Comparison of ENCODE assay signal across 19 mouse cellular contexts in the genomic region with DNA sequence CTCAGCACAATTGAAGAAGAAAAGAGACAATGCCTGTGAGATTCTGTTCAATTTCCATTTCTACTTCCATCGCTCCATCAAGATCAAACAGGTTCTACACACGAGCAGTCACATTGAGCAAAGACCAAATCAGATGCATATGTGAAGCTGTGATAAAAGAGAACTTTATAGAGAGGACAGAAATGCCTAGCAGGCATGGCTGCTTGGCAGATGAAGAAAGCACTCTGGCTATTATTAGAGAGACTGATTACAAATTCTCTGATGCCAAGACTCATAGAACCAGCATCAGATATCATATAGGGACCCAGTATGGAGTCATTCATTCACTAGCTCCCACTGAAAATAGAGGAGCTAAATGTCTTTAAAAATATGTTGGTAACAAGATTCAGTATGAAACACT. TPM values are rescaled to one million over a fixed set of nuclear protein-coding genes. Genes with fewer than 3 reads are reported as not detected.
DNase-seq lines count a peak whose midpoint lies in the region; ATAC-seq and TF ChIP-seq lines count a peak whose summit lies in the region.
"Had no signal": no experiment of that assay in that cellular context is flagged by ENCODE, and none has a peak within 500 bp of the region (broad histone marks: within the 10 kb centered on the region; RNA-seq: fewer than 3 reads in every experiment).

No protein-coding gene starts in this region.

- no peaks in the 10 kb centered on the region for H3K4me1 ChIP-seq in midbrain, embryonic 15.5 days
- no peaks in the 10 kb centered on the region for H3K4me1 ChIP-seq in midbrain, embryonic 11.5 days (ENCODE audit: control insufficient read depth, insufficient read depth, low read length)
- no peaks in the 10 kb centered on the region for H3K4me1 ChIP-seq in limb, embryonic 14.5 days (ENCODE audit: control insufficient read depth, insufficient read depth, low read length)
- H3K4me1 ChIP-seq: embryonic facial prominence, embryonic 10.5 days; embryonic facial prominence, embryonic 12.5 days; forebrain, embryonic 13.5 days; forebrain, embryonic 15.5 days had no signal

- no peaks in the 10 kb centered on the region for H3K27me3 ChIP-seq in midbrain, embryonic 15.5 days (replicated peaks)
- no peaks in the 10 kb centered on the region for H3K27me3 ChIP-seq in midbrain, embryonic 11.5 days (ENCODE audit: control insufficient read depth, insufficient read depth, low read length)
- H3K27me3 ChIP-seq in limb, embryonic 14.5 days (ENCODE audit: control insufficient read depth, insufficient read depth, low read length) = no peaks in the 10 kb centered on the region
- H3K27me3 ChIP-seq: embryonic facial prominence, embryonic 12.5 days; forebrain, embryonic 13.5 days; forebrain, embryonic 15.5 days had no signal

- no peak for TF ChIP-seq POLR2A in brain, embryonic 14.5 days (IDR thresholded peaks at IDR 0.05; ENCODE audit: borderline replicate concordance, extremely low read depth, insufficient read depth, insufficient read length, poor library complexity, severe bottlenecking)
- TF ChIP-seq POLR2A in limb, embryonic 14.5 days (IDR thresholded peaks at IDR 0.05; ENCODE audit: borderline replicate concordance, extremely low read depth, insufficient read depth, insufficient read length) = no peak

- 54% methylated on average over 2 of the region's 2 CpGs for WGBS in midbrain, embryonic 15.5 days
- 81% methylated on average over 2 of the region's 2 CpGs for whole genome bisulfite sequencing in midbrain, embryonic 11.5 days
- 40% methylated on average over 2 of the region's 2 CpGs for WGBS in limb, embryonic 14.5 days

- no peak overlapping the region for H3K27ac ChIP-seq in midbrain, embryonic 15.5 days
- no peak overlapping the region for H3K27ac ChIP-seq in midbrain, embryonic 11.5 days (ENCODE audit: low read depth, low read length)
- no peak overlapping the region for H3K27ac ChIP-seq in limb, embryonic 14.5 days (replicated peaks; ENCODE audit: low read depth, low read length)
- H3K27ac ChIP-seq: embryonic facial prominence, embryonic 10.5 days; embryonic facial prominence, embryonic 12.5 days; forebrain, embryonic 13.5 days; forebrain, embryonic 15.5 days had no signal

- no peak for TF ChIP-seq CTCF in brain, embryonic 14.5 days (IDR thresholded peaks at IDR 0.05; ENCODE audit: borderline replicate concordance, extremely low read depth, insufficient read depth, insufficient read length)

- DNase-seq in midbrain, embryonic 11.5 days (ENCODE audit: low spot score, missing footprints) = no peak
- DNase-seq in brain, embryonic 14.5 days (ENCODE audit: low read depth) = peak; percentile 43
- peak; percentile 64 for DNase-seq in limb, embryonic 14.5 days (ENCODE audit: low spot score)
- DNase-seq: adrenal gland, adult 2 months; adrenal gland, postnatal 10 days; adrenal gland, postnatal 25 days; cerebellum, adult 11-12 months; cerebellum, adult 2 months; cerebellum, adult 9-10 months; cerebellum, postnatal 10 days; cerebellum, postnatal 25 days; forebrain, postnatal 0 days had no signal

- peak; percentile 63 for ATAC-seq in midbrain, embryonic 15.5 days (replicated peaks)
- ATAC-seq in midbrain, embryonic 11.5 days (ENCODE audit: low FRiP score) = no peak
- no peak for ATAC-seq in limb, embryonic 14.5 days (ENCODE audit: low FRiP score, low read depth)
- ATAC-seq in granulocyte monocyte progenitor cell, adult 5-6 weeks (replicated peaks; ENCODE audit: poor library complexity, severe bottlenecking) = no peak
- ATAC-seq: forebrain, embryonic 13.5 days; forebrain, embryonic 15.5 days; forebrain, postnatal 0 days had no signal

- H3K4me2 ChIP-seq in midbrain, embryonic 15.5 days = no peak overlapping the region
- H3K4me2 ChIP-seq in midbrain, embryonic 11.5 days = no peak overlapping the region
- H3K4me2 ChIP-seq in limb, embryonic 14.5 days (replicated peaks; ENCODE audit: low read depth, low read length, severe bottlenecking) = no peak overlapping the region
- H3K4me2 ChIP-seq: embryonic facial prominence, embryonic 12.5 days; forebrain, embryonic 13.5 days; forebrain, embryonic 15.5 days had no signal

- no peaks in the 10 kb centered on the region for H3K9me3 ChIP-seq in midbrain, embryonic 15.5 days
- H3K9me3 ChIP-seq in midbrain, embryonic 11.5 days (ENCODE audit: control insufficient read depth, low read length) = no peaks in the 10 kb centered on the region
- no peaks in the 10 kb centered on the region for H3K9me3 ChIP-seq in limb, embryonic 14.5 days (ENCODE audit: control insufficient read depth, low read length)
- H3K9me3 ChIP-seq: embryonic facial prominence, embryonic 10.5 days; embryonic facial prominence, embryonic 12.5 days; forebrain, embryonic 13.5 days; forebrain, embryonic 15.5 days had no signal

- H3K9ac ChIP-seq in midbrain, embryonic 15.5 days = no peak overlapping the region
- H3K9ac ChIP-seq in midbrain, embryonic 11.5 days (ENCODE audit: low read length) = no peak overlapping the region
- no peak overlapping the region for H3K9ac ChIP-seq in limb, embryonic 14.5 days (ENCODE audit: low read depth, low read length, severe bottlenecking)
- H3K9ac ChIP-seq: embryonic facial prominence, embryonic 12.5 days; forebrain, embryonic 13.5 days; forebrain, embryonic 15.5 days; forebrain, postnatal 0 days had no signal

- no peak overlapping the region for H3K4me3 ChIP-seq in midbrain, embryonic 15.5 days
- H3K4me3 ChIP-seq in midbrain, embryonic 11.5 days (ENCODE audit: low read depth, low read length) = no peak overlapping the region
- no peak overlapping the region for H3K4me3 ChIP-seq in limb, embryonic 14.5 days (replicated peaks; ENCODE audit: low read length)
- H3K4me3 ChIP-seq: embryonic facial prominence, embryonic 10.5 days; embryonic facial prominence, embryonic 12.5 days; forebrain, embryonic 13.5 days; forebrain, embryonic 15.5 days had no signal

- no peaks in the 10 kb centered on the region for H3K36me3 ChIP-seq in midbrain, embryonic 15.5 days (replicated peaks)
- H3K36me3 ChIP-seq in midbrain, embryonic 11.5 days (ENCODE audit: control insufficient read depth, insufficient read depth, low read length) = no peaks in the 10 kb centered on the region
- H3K36me3 ChIP-seq in limb, embryonic 14.5 days (ENCODE audit: control insufficient read depth, insufficient read depth, low read length) = no peaks in the 10 kb centered on the region
- H3K36me3 ChIP-seq: embryonic facial prominence, embryonic 10.5 days; embryonic facial prominence, embryonic 12.5 days; forebrain, embryonic 15.5 days had no signal

RNA-seq across cellular contexts. Expression of a gene that starts 24.2 kb away (rescaled TPM):
- 9.3 and 9.6 TPM in 2 replicates for polyA plus RNA-seq in midbrain, embryonic 15.5 days (2015; fragmentation: Nextera tagmentation; extraction: Ambion mirVana)
- polyA plus RNA-seq in midbrain, embryonic 11.5 days (2014; fragmentation: Nextera tagmentation; extraction: Ambion mirVana) = 0.80 and 1.1 TPM in 2 replicates
- 1.7 and 5.4 TPM in 2 replicates for polyA plus RNA-seq in brain, embryonic 14.5 days (2012; rRNA removed)
- 0.80 and 1.7 TPM in 2 replicates for polyA plus RNA-seq in limb, embryonic 14.5 days (2012; rRNA removed)
- 1.1 and 1.7 TPM in 2 replicates for polyA plus RNA-seq in limb, embryonic 14.5 days (2014; fragmentation: Nextera tagmentation; extraction: Ambion mirVana)
- not detected in 2 replicates for total RNA-seq in granulocyte monocyte progenitor cell, adult 5-6 weeks (2014; fragmentation: Nextera tagmentation)
- total RNA-seq in granulocyte monocyte progenitor cell, adult 5-6 weeks (2017) = not detected in 2 replicates
- total RNA-seq: MEL had no signal
- polyA plus RNA-seq: adrenal gland, adult 2 months; embryonic facial prominence, embryonic 10.5 days had no signal
